Mouse (Mus musculus) heart, embryonic 15.5 days (tissue): ENCODE results near the gene Ddi2. TPM values are rescaled to one million over a fixed set of nuclear protein-coding genes. Genes with fewer than 3 reads are reported as not detected.

ENCODE experiments used
- ATAC-seq: fragments of 200-750 bp; cut with Nextera tagmentation; replicated peaks from 2 replicates; pipeline ENCODE4 v1.8.0; 2017; ENCODE audit warnings: low read depth, moderate TSS enrichment; ENCODE audit not compliant: insufficient number of reproducible peaks, insufficient read depth, low FRiP score
- H3K27ac ChIP-seq: fragments of 300-500 bp; sonication (generic); 2 replicates; pipeline ENCODE4 v1.5.1; 2015; ENCODE audit warnings: mild to moderate bottlenecking, inconsistent platforms
- H3K27me3 ChIP-seq: fragments of 300-500 bp; sonication (generic); 2 replicates; pipeline ENCODE4 v1.6.1; 2015; ENCODE audit warnings: inconsistent platforms
- H3K36me3 ChIP-seq: fragments of 300-500 bp; sonication (generic); 2 replicates; pipeline ENCODE4 v1.6.1; 2015; ENCODE audit warnings: mild to moderate bottlenecking, inconsistent platforms
- H3K4me1 ChIP-seq: fragments of 300-500 bp; sonication (generic); replicated peaks from 2 replicates; pipeline ENCODE4 v1.6.1; 2015; ENCODE audit warnings: inconsistent platforms
- H3K4me2 ChIP-seq: fragments of 300-500 bp; sonication (generic); 2 replicates; pipeline ENCODE4 v1.6.1; 2015; ENCODE audit warnings: inconsistent platforms, mild to moderate bottlenecking, moderate library complexity
- H3K4me3 ChIP-seq: fragments of 300-500 bp; sonication (generic); 2 replicates; pipeline ENCODE4 v1.5.1; 2015; ENCODE audit warnings: mild to moderate bottlenecking, inconsistent platforms
- H3K9ac ChIP-seq: fragments of 300-500 bp; sonication (generic); 2 replicates; pipeline ENCODE4 v1.6.1; 2015; ENCODE audit warnings: mild to moderate bottlenecking, inconsistent platforms
- H3K9me3 ChIP-seq: fragments of 300-500 bp; sonication (generic); replicated peaks from 2 replicates; pipeline ENCODE4 v1.6.1; 2016; ENCODE audit warnings: inconsistent platforms
- WGBS: fragments of 180-500 bp; shearing (Covaris S2); methylation state at CpG from one replicate; pipeline ENCODE4 v1.1.7; 2015; ENCODE audit warnings: mixed read lengths; 5-methylcytosine and 5-hydroxymethylcytosine counted together
- polyA plus RNA-seq: library from polyadenylated mRNA; unstranded; fragments of >200 nt; fragmentation: Nextera tagmentation; extraction: Ambion mirVana; gene quantifications from 2 replicates; pipeline ENCODE4 v1.2.1, GENCODE M21; 2015

The Ddi2 gene
- polyA plus RNA-seq, 1 experiment from 2014 or later = 13.6 TPM

DNA sequence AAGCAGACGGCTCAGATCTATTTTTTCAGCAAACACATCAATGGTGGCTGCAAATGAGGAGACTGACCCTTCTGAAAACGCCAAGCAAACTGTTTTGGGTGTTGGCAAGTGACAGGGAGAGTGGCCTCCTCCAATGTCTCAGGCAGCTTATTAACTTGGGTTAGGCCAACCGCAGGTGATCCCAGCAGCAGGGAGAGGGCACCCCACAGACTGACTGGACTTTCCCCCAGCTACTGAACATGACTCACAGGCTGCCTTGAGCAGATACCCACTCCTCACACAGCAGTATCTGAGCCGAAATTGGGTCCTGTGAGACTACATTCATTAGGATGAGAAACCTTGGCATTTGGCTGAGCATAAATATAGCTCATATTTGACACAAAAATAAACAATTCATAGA lies 37.7 kb upstream of the Ddi2 start:
- no peak for ATAC-seq
- Histone ChIP-seq H3K4me3 (no peak overlapping the region), H3K4me1 (peaks cover 1% of the 10 kb centered on the region)

DNA sequence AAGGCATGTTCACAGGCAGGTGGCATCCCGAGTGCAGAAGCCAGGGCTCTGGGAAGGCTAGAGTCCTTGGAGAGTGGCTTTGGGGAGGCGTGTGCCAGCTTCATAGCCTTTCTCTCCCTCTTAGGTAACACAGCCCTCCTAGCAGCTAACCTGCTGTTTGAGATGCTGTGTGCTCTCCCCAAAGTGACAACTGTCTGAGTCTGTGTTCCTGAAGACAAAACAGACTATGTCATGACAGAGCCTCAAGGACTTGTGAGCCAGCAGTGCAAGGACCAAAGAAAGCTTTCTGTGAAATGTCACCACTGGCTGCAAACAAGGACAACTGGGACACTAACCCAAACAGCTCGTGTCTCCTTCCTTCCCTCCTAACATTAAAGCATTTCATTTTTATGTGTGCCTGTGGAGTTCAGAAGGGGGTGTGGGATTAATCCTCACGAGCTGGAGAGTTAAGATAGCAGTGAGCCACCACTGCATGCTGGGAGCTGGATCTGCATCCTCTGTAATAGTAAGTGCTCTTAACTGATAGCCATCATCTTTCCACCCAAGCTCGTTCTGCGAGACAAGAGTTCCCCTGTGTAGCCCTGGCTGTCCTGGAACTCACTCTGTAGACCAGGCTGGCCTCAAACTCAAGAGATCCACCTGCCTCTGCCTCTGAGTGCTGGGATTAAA lies 35.8 kb upstream of the Ddi2 start:
- H3K4me1 ChIP-seq = no peaks in the 10 kb centered on the region
- ATAC-seq = no peak
- WGBS = 37% methylated on average over 6 of the region's 6 CpGs
- no peaks in the 10 kb centered on the region for H3K9me3 ChIP-seq
- H3K9ac ChIP-seq = no peak overlapping the region
- no peak overlapping the region for H3K27ac ChIP-seq
- H3K4me3 ChIP-seq = no peak overlapping the region
- no peaks in the 10 kb centered on the region for H3K27me3 ChIP-seq
- H3K36me3 ChIP-seq = peaks cover 25% of the 10 kb centered on the region
- no peak overlapping the region for H3K4me2 ChIP-seq

More for the DNA sequence above, 37.7 kb upstream of the Ddi2 start:
- 84% methylated on average over 4 of the region's 4 CpGs for WGBS
- Histone ChIP-seq H3K4me2 (no peak overlapping the region), H3K9ac (no peak overlapping the region), H3K27me3 (no peaks in the 10 kb centered on the region), H3K27ac (no peak overlapping the region), H3K36me3 (peaks cover 36% of the 10 kb centered on the region), H3K9me3 (no peaks in the 10 kb centered on the region)

DNA sequence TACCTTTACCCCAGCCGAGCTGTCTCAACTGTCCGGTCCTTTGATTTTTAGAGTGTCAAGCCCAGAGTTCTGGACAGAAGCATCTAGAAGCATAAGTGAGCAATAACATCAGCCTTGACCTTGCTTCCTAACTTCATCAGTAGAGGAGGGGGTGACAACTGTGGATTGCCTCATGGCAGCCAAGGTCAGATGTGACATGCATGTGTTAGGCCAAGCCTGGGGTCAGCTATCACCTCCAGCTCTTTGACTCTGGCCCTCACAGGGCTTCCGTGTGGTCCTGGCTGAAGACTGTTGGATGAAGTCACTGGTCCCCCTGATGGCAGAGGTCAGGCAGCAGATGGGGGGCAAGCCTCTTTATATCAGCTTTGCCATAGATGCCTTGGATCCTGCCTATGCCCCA lies 33.9 kb upstream of the Ddi2 start:
- Histone ChIP-seq H3K4me2 (no peak overlapping the region), H3K9me3 (no peaks in the 10 kb centered on the region), H3K9ac (no peak overlapping the region), H3K4me1 (peaks cover under 1% of the 10 kb centered on the region), H3K4me3 (no peak overlapping the region), H3K27me3 (no peaks in the 10 kb centered on the region), H3K36me3 (peaks cover 8% of the 10 kb centered on the region), H3K27ac (no peak overlapping the region)
- ATAC-seq = no peak
- WGBS = 93% methylated on average over 3 of the region's 3 CpGs

DNA sequence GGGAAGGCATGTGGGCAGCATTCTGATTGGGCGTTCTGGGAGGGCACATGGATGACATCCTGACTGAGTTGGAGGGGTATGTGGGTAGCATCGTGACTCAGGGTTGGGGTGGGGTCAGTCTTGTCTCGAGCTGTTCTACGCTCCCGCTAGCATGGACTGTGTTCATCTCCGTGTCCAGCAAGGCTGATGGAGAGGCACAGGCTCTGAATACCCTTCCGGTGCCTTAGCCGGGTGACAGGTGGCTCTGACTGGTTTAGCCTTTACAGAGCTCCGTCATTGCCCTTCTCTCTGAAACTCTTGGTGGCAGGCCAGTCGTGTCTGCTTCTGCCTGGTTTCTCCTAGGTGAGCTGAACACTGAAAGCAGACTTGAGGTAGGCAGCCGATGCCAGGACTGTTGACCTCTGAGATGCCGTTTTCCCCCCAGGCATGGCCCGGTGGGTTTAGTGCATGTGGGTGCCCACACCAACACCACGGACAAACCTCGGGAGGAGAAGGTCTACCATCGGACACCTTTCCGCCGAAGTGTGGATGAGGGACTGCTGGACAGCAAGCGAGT lies 32.2 kb upstream of the Ddi2 start:
- Histone ChIP-seq H3K27ac (no peak overlapping the region), H3K36me3 (no peaks in the 10 kb centered on the region), H3K4me1 (peaks cover 8% of the 10 kb centered on the region), H3K4me2 (no peak overlapping the region), H3K27me3 (no peaks in the 10 kb centered on the region), H3K9me3 (no peaks in the 10 kb centered on the region), H3K9ac (no peak overlapping the region), H3K4me3 (no peak overlapping the region)
- 86% methylated on average over 19 of the region's 19 CpGs for WGBS
- no peak for ATAC-seq

DNA sequence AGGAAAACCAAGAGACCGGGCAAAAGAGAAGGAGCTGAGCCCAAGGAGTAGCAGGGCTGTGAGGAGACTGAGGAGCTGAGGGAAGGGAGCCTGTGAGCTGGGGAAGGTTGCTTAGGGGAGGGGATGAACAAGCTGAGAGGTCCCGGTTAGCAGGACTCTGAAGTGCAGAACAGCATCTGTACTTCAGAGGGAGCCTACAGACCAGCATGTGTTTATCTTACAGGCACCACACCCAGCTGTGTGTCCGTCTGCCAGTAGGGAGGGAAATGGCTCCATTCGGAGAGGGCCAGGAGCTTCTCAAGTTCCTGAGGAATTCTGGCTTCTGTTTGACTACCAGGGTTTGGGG lies 28.8 kb upstream of the Ddi2 start:
- Histone ChIP-seq H3K27ac (no peak overlapping the region), H3K36me3 (no peaks in the 10 kb centered on the region), H3K9me3 (no peaks in the 10 kb centered on the region), H3K27me3 (no peaks in the 10 kb centered on the region), H3K4me3 (no peak overlapping the region), H3K4me1 (peaks cover 16% of the 10 kb centered on the region), H3K9ac (no peak overlapping the region), H3K4me2 (no peak overlapping the region)
- 0 out of 2 replicates have a peak, but pooled peaks have one; percentile 45 for ATAC-seq
- WGBS = 8% methylated on average over 4 of the region's 4 CpGs

DNA sequence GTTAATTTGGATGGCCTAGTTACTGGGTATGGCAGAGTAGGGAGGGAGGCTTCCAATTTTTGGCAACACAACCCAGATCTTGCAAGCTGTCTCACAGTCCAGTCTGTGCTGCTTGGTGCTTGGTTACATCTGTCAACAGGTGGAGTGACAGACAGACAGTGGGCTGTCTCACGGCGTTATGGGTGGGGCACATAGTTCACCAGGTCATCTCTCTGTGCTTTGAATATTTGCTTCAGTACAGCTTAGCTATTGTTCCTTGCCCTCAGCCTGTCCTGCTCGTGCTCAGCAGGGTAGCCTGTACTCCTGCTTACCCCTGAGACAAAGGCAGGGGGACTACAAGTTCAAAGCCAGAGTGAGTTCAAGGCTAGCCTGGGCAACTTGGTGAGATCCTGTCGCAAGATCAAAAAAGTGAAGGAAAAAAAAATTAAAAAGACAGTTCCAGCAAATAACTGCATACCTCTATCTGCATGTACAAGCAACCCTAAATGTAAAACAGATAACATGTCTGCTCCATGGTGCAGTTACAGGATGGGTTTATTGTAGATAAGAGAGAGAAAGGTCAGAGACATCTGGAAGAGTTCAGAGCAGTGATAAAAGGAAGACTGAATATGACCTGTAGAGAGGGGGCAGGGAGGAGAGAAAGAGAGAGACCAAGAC lies 28.3 kb upstream of the Ddi2 start:
- Histone ChIP-seq H3K4me2 (no peak overlapping the region), H3K36me3 (no peaks in the 10 kb centered on the region), H3K9ac (no peak overlapping the region), H3K4me1 (peaks cover 20% of the 10 kb centered on the region), H3K9me3 (no peaks in the 10 kb centered on the region), H3K4me3 (no peak overlapping the region), H3K27me3 (no peaks in the 10 kb centered on the region; the same call in 1 of the 2 replicates), H3K27ac (no peak overlapping the region)
- WGBS = 24% methylated on average over 4 of the region's 4 CpGs
- ATAC-seq = 0 out of 2 replicates have a peak, but pooled peaks have one; percentile 15

DNA sequence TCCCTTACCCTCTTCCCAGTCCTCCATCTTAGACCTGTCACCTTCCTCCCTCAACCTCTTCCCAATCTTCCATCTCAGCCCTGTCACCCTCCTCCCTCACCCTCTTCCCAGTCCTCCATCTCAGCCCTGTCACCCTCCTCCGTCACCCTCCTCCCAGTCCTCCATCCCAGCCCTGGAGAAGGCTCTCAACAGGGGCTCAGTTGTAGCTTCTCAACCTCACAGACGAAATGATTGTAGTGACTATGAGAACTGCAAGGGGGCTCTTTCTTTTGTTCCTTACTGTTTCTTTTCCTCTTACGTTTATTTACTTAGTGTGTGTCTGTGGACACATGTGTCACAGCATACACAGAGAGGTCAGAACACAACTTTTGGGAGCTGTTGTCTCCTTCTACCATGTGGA lies 27.6 kb upstream of the Ddi2 start:
- Histone ChIP-seq H3K9ac (no peak overlapping the region), H3K4me1 (peaks cover 20% of the 10 kb centered on the region), H3K27me3 (no peaks in the 10 kb centered on the region; the same call in 1 of the 2 replicates), H3K36me3 (no peaks in the 10 kb centered on the region), H3K4me2 (no peak overlapping the region), H3K4me3 (no peak overlapping the region), H3K27ac (no peak overlapping the region), H3K9me3 (no peaks in the 10 kb centered on the region)
- 70% methylated on average over 3 of the region's 3 CpGs for WGBS
- no peak for ATAC-seq

DNA sequence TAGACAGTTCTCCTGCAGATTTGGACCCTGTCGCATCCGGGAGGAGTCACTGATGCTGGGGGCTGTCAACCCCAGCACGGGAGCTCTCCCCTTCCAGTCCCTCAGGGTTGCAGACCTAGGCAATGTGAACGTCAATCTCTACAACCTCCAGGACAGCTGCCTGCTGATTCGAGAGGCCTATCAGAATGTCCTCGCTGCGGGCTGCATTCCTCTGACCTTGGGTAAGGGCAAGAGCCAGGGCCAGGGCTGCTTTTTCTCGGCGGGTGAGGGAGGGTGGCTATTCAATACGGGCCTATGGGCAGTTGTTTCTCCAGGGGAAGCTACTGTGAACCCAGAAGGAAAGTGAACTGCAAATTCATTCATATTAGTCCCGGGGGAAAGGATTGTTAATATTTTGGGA lies 26.3 kb upstream of the Ddi2 start:
- Histone ChIP-seq H3K27ac (peak overlapping the region; percentile 79), H3K4me3 (no peak overlapping the region), H3K4me1 (peaks cover 20% of the 10 kb centered on the region), H3K9ac (0 out of 2 replicates have a peak overlapping the region, but pooled peaks have one; percentile 1), H3K9me3 (no peaks in the 10 kb centered on the region), H3K27me3 (no peaks in the 10 kb centered on the region; the same call in 1 of the 2 replicates), H3K4me2 (no peak overlapping the region), H3K36me3 (no peaks in the 10 kb centered on the region)
- peak; percentile 51; the same call in 1 of the 2 replicates for ATAC-seq
- WGBS = 26% methylated on average over 11 of the region's 11 CpGs

DNA sequence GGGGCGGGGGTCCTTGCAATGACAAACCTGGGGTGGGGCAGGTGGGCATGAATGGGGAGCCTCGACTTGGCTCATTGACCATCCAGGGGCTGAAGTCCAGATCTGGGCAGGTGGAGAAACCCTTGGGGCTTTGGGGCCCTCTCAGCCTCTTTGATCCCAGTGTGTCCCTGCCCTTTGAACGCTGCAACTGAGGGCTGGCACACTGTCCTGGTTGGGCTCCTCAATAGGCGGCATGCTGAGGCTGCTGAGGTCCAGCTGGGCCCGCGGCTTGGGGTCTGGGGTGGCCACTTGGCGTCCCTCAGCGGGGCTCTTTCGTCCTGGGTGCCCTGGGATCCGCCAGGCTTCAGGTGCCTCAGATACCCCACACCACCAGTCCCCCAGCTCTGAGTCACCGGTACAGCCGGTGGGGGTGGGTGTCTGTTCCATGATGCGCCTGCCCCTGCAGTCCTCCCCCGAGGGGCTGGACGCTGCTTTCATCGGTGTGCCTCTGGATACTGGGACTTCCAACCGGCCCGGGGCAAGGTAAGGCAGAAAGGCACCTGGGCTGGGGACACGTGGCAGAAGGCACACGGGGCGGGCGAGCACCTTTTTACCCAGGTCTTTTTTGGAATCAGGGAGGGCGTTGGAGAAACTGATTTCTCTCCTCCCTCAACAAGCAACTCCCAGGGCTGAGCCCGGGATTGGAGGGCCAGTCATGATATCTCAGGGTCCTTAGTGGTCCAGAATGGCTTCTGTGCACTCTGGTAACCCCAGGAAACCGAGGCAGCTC lies 23.5 kb upstream of the Ddi2 start, which contains the start of gene Agmat:
Gene Agmat (plus strand): TSS at position 95 of the 769 bp plus-strand sequence.
- no peak within 1 kb of the TSS for H3K4me3 ChIP-seq
- H3K4me2 ChIP-seq = no peak within 1 kb of the TSS
- H3K9ac ChIP-seq = no peak within 1 kb of the TSS
- H3K27ac ChIP-seq = no peak within 1 kb of the TSS
- H3K4me1 ChIP-seq = peaks cover 24% of the 10 kb centered on the region
- no peaks in the 10 kb centered on the region; the same call in 1 of the 2 replicates for H3K27me3 ChIP-seq
- H3K9me3 ChIP-seq = no peaks in the 10 kb centered on the region
- no peaks in the 10 kb centered on the region for H3K36me3 ChIP-seq
- 31% methylated on average over 25 of the region's 25 CpGs for WGBS
- no peak for ATAC-seq

DNA sequence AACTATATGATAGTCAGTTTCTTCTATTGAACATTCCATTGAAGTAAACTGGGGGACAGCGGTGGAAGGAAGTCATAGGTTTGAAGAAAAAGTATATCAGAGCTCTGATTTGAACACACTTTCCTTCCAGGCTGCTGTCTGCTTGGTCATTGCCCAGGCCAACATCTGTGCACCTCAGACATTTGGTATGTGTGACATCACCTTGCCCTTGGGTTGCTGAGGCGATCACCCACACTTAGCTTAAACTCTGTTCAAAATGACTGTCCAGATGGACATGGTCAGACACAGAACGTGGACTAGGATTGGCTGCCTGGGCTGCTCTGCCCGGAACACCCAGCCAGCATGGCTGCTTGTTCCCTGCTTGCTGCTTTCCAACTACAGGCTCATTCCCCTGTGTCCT lies 19.2 kb upstream of the Ddi2 start:
- WGBS = 79% methylated on average over 4 of the region's 4 CpGs
- H3K36me3 ChIP-seq = no peaks in the 10 kb centered on the region
- no peak overlapping the region for H3K4me3 ChIP-seq
- H3K4me2 ChIP-seq = no peak overlapping the region
- no peaks in the 10 kb centered on the region for H3K9me3 ChIP-seq
- H3K27me3 ChIP-seq = no peaks in the 10 kb centered on the region; the same call in 1 of the 2 replicates
- H3K4me1 ChIP-seq = peaks cover 16% of the 10 kb centered on the region
- H3K27ac ChIP-seq = peak overlapping the region; percentile 57
- no peak for ATAC-seq
- no peak overlapping the region for H3K9ac ChIP-seq

DNA sequence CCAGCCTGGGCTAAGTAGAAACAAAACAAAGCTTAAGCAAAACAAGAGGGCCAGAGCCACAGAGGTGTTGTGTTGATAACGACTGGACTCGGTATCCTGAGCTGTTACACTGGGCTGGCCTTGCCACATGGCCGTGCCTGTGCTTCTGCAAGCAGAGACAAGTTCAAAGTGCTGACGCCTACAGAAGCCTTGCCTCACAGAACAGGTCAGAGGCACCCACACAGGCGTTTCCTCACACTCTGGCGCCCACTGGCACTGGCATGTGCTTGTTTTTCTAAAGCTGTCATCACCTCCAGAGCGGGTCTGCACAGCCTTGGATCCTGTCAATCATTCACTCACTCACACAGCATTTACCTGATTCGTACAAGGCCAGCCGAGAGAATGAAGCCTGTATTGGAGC lies 18.6 kb upstream of the Ddi2 start:
- no peak overlapping the region for H3K4me2 ChIP-seq
- no peak overlapping the region for H3K9ac ChIP-seq
- no peaks in the 10 kb centered on the region for H3K36me3 ChIP-seq
- H3K4me1 ChIP-seq = peaks cover 14% of the 10 kb centered on the region
- ATAC-seq = peak; percentile 66; the same call in 1 of the 2 replicates
- H3K27ac ChIP-seq = peak overlapping the region; percentile 57
- H3K27me3 ChIP-seq = no peaks in the 10 kb centered on the region; the same call in 1 of the 2 replicates
- no peak overlapping the region for H3K4me3 ChIP-seq
- WGBS = 16% methylated on average over 9 of the region's 9 CpGs
- H3K9me3 ChIP-seq = no peaks in the 10 kb centered on the region
